Mouse (Mus musculus): ENCODE data around the gene Ing1. TPM values are rescaled to one million over a fixed set of nuclear protein-coding genes. Genes with fewer than 3 reads are reported as not detected.
A peak's percentile ranks its signal among the peaks of the same experiment; 100 is the strongest.
"Not testable (repeated sequence)": the region's sequence is repeated elsewhere in the genome, so short reads cannot be mapped to it uniquely, and the experiment has no call there.

Gene Ing1
- polyA plus RNA-seq, 1 experiment from 2014 or later, result 29.1 TPM

GRCm38 (mm10) chr8:11556691-11557423 lies 1.5 kb downstream of the Ing1 start:
- Histone ChIP-seq H3K4me2 (ENCODE audit: low read depth, low read length) (peak overlapping the region; percentile 76), H3K27me3 (ENCODE audit: control insufficient read depth, insufficient read depth, low read length) (no peaks in the 10 kb centered on the region), H3K9me3 (replicated peaks; ENCODE audit: control insufficient read depth, low read length) (no peaks in the 10 kb centered on the region), H3K36me3 (ENCODE audit: control insufficient read depth, insufficient read depth) (peaks cover 8% of the 10 kb centered on the region), H3K4me1 (ENCODE audit: control insufficient read depth, insufficient read depth, low read length) (peaks cover 17% of the 10 kb centered on the region), H3K9ac (ENCODE audit: low read length) (peak overlapping the region; percentile 95), H3K4me3 (ENCODE audit: low read length) (peak overlapping the region; percentile 89), H3K27ac (ENCODE audit: low read length) (peak overlapping the region; percentile 100)
- under 1% methylated on average over 83 of the region's 85 CpGs for WGBS
- ATAC-seq (replicated peaks; ENCODE audit: extremely low read depth, insufficient read depth, low FRiP score), result no peak

- Histone ChIP-seq H3K27ac (ENCODE audit: low read length) (peak overlapping the region; percentile 100), H3K4me3 (ENCODE audit: low read length) (peak overlapping the region; percentile 89), H3K9ac (ENCODE audit: low read length) (peak overlapping the region; percentile 95), H3K27me3 (ENCODE audit: control insufficient read depth, insufficient read depth, low read length) (no peaks in the 10 kb centered on the region), H3K9me3 (replicated peaks; ENCODE audit: control insufficient read depth, low read length) (no peaks in the 10 kb centered on the region), H3K36me3 (ENCODE audit: control insufficient read depth, insufficient read depth) (peaks cover 12% of the 10 kb centered on the region), H3K4me2 (ENCODE audit: low read depth, low read length) (peak overlapping the region; percentile 76), H3K4me1 (ENCODE audit: control insufficient read depth, insufficient read depth, low read length) (peaks cover 17% of the 10 kb centered on the region)
- WGBS, result 0% methylated on average over 32 of the region's 32 CpGs
- ATAC-seq (replicated peaks; ENCODE audit: extremely low read depth, insufficient read depth, low FRiP score), result no peak
These were observed 2.0 kb downstream of the Ing1 start for GRCm38 (mm10) chr8:11557424-11557767.

GRCm38 (mm10) chr8:11557768-11558629 lies 2.6 kb downstream of the Ing1 start:
- peak overlapping the region; percentile 79 for H3K4me2 ChIP-seq (ENCODE audit: low read depth, low read length)
- no peaks in the 10 kb centered on the region for H3K27me3 ChIP-seq (ENCODE audit: control insufficient read depth, insufficient read depth, low read length)
- H3K27ac ChIP-seq (ENCODE audit: low read length), result peak overlapping the region; percentile 100
- peaks cover 12% of the 10 kb centered on the region for H3K36me3 ChIP-seq (ENCODE audit: control insufficient read depth, insufficient read depth)
- H3K9ac ChIP-seq (ENCODE audit: low read length), result peak overlapping the region; percentile 95
- H3K4me1 ChIP-seq (ENCODE audit: control insufficient read depth, insufficient read depth, low read length), result peaks cover 17% of the 10 kb centered on the region
- ATAC-seq (replicated peaks; ENCODE audit: extremely low read depth, insufficient read depth, low FRiP score), result peak; percentile 72
- under 1% methylated on average over 67 of the region's 67 CpGs for WGBS
- no peaks in the 10 kb centered on the region for H3K9me3 ChIP-seq (replicated peaks; ENCODE audit: control insufficient read depth, low read length)
- peak overlapping the region; percentile 89 for H3K4me3 ChIP-seq (ENCODE audit: low read length)

GRCm38 (mm10) chr8:11559511-11559910 lies 4.1 kb downstream of the Ing1 start:
- no peak overlapping the region; the same call in 1 of the 2 replicates for H3K4me3 ChIP-seq (ENCODE audit: low read length)
- H3K4me2 ChIP-seq (ENCODE audit: low read depth, low read length), result peak overlapping the region; percentile 79; the same call in 1 of the 2 replicates
- ATAC-seq (replicated peaks; ENCODE audit: extremely low read depth, insufficient read depth, low FRiP score), result no peak
- H3K9me3 ChIP-seq (replicated peaks; ENCODE audit: control insufficient read depth, low read length), result 0 out of 2 replicates have a peak, but pooled peaks cover under 1% of the 10 kb centered on the region
- H3K36me3 ChIP-seq (ENCODE audit: control insufficient read depth, insufficient read depth), result peaks cover 22% of the 10 kb centered on the region
- H3K4me1 ChIP-seq (ENCODE audit: control insufficient read depth, insufficient read depth, low read length), result peaks cover 17% of the 10 kb centered on the region
- WGBS, result 49% methylated on average over 3 of the region's 3 CpGs
- peak overlapping the region; percentile 81; the same call in 1 of the 2 replicates for H3K9ac ChIP-seq (ENCODE audit: low read length)
- no peak overlapping the region for H3K27ac ChIP-seq (ENCODE audit: low read length)
- H3K27me3 ChIP-seq (ENCODE audit: control insufficient read depth, insufficient read depth, low read length), result no peaks in the 10 kb centered on the region

- H3K27ac ChIP-seq (ENCODE audit: low read length), result no peak overlapping the region
- H3K4me3 ChIP-seq (ENCODE audit: low read length), result no peak overlapping the region
- peaks cover 24% of the 10 kb centered on the region for H3K36me3 ChIP-seq (ENCODE audit: control insufficient read depth, insufficient read depth)
- 74% methylated on average over 9 of the region's 9 CpGs for WGBS
- H3K9ac ChIP-seq (ENCODE audit: low read length), result no peak overlapping the region
- H3K27me3 ChIP-seq (ENCODE audit: control insufficient read depth, insufficient read depth, low read length), result no peaks in the 10 kb centered on the region
- 0 out of 2 replicates have a peak, but pooled peaks cover 2% of the 10 kb centered on the region for H3K9me3 ChIP-seq (replicated peaks; ENCODE audit: control insufficient read depth, low read length)
- peaks cover 14% of the 10 kb centered on the region for H3K4me1 ChIP-seq (ENCODE audit: control insufficient read depth, insufficient read depth, low read length)
- no peak for ATAC-seq (replicated peaks; ENCODE audit: extremely low read depth, insufficient read depth, low FRiP score)
- H3K4me2 ChIP-seq (ENCODE audit: low read depth, low read length), result no peak overlapping the region
These were observed 4.8 kb downstream of the Ing1 start for GRCm38 (mm10) chr8:11560220-11560619.

GRCm38 (mm10) chr8:11564236-11564635 lies 8.9 kb downstream of the Ing1 start:
- Histone ChIP-seq H3K27me3 (ENCODE audit: control insufficient read depth, insufficient read depth, low read length) (no peaks in the 10 kb centered on the region), H3K36me3 (ENCODE audit: control insufficient read depth, insufficient read depth) (peaks cover 33% of the 10 kb centered on the region), H3K4me1 (ENCODE audit: control insufficient read depth, insufficient read depth, low read length) (peaks cover 9% of the 10 kb centered on the region), H3K4me3 (ENCODE audit: low read length) (no peak overlapping the region), H3K9ac (ENCODE audit: low read length) (no peak overlapping the region), H3K27ac (ENCODE audit: low read length) (no peak overlapping the region), H3K4me2 (ENCODE audit: low read depth, low read length) (no peak overlapping the region), H3K9me3 (replicated peaks; ENCODE audit: control insufficient read depth, low read length) (0 out of 2 replicates have a peak, but pooled peaks cover 2% of the 10 kb centered on the region)
- no peak for ATAC-seq (replicated peaks; ENCODE audit: extremely low read depth, insufficient read depth, low FRiP score)
- 85% methylated on average over 5 of the region's 5 CpGs for WGBS

- peaks cover 5% of the 10 kb centered on the region; the same call in 1 of the 2 replicates for H3K4me1 ChIP-seq (ENCODE audit: control insufficient read depth, insufficient read depth, low read length)
- WGBS, result 88% methylated on average over 7 of the region's 7 CpGs
- no peaks in the 10 kb centered on the region for H3K27me3 ChIP-seq (ENCODE audit: control insufficient read depth, insufficient read depth, low read length)
- H3K9me3 ChIP-seq (replicated peaks; ENCODE audit: control insufficient read depth, low read length), result 0 out of 2 replicates have a peak, but pooled peaks cover 2% of the 10 kb centered on the region
- ATAC-seq (replicated peaks; ENCODE audit: extremely low read depth, insufficient read depth, low FRiP score), result no peak
- no peak overlapping the region for H3K4me2 ChIP-seq (ENCODE audit: low read depth, low read length)
- H3K9ac ChIP-seq (ENCODE audit: low read length), result no peak overlapping the region
- H3K36me3 ChIP-seq (ENCODE audit: control insufficient read depth, insufficient read depth), result peaks cover 33% of the 10 kb centered on the region
- no peak overlapping the region for H3K4me3 ChIP-seq (ENCODE audit: low read length)
- no peak overlapping the region for H3K27ac ChIP-seq (ENCODE audit: low read length)
These were observed 9.3 kb downstream of the Ing1 start for GRCm38 (mm10) chr8:11564721-11565120.

GRCm38 (mm10) chr8:11568193-11568592 lies 12.8 kb downstream of the Ing1 start:
- H3K36me3 ChIP-seq (ENCODE audit: control insufficient read depth, insufficient read depth), result peaks cover 19% of the 10 kb centered on the region
- 95% methylated on average over 2 of the region's 2 CpGs for WGBS
- H3K4me2 ChIP-seq (ENCODE audit: low read depth, low read length); ATAC-seq (replicated peaks; ENCODE audit: extremely low read depth, insufficient read depth, low FRiP score); H3K4me3 ChIP-seq (ENCODE audit: low read length); H3K27me3 ChIP-seq (ENCODE audit: control insufficient read depth, insufficient read depth, low read length); H3K9ac ChIP-seq (ENCODE audit: low read length); H3K27ac ChIP-seq (ENCODE audit: low read length); H3K9me3 ChIP-seq (replicated peaks; ENCODE audit: control insufficient read depth, low read length); H3K4me1 ChIP-seq (ENCODE audit: control insufficient read depth, insufficient read depth, low read length): not testable (repeated sequence)

All from heart, embryonic 16.5 days (tissue).